Mouse (Mus musculus) liver, embryonic 15.5 days (tissue): ENCODE measurements around the gene Dagla. TPM values are rescaled to one million over a fixed set of nuclear protein-coding genes. Genes with fewer than 3 reads are reported as not detected.

Source experiments
- ATAC-seq: fragments of 200-750 bp; cut with Nextera tagmentation; 2 replicates; pipeline ENCODE4 v1.8.0; 2017; ENCODE audit warnings: moderate number of reproducible peaks, mild to moderate bottlenecking, moderate library complexity; ENCODE audit not compliant: insufficient read depth
- H3K27ac ChIP-seq: fragments of 300-500 bp; sonication (generic); replicated peaks from 2 replicates; pipeline ENCODE4 v1.5.1; 2015; ENCODE audit warnings: mild to moderate bottlenecking, inconsistent platforms
- H3K27me3 ChIP-seq: fragments of 300-500 bp; sonication (generic); 2 replicates; pipeline ENCODE4 v1.6.1; 2015; ENCODE audit warnings: mild to moderate bottlenecking, inconsistent platforms
- H3K36me3 ChIP-seq: fragments of 300-500 bp; sonication (generic); replicated peaks from 2 replicates; pipeline ENCODE4 v1.6.1; 2015; ENCODE audit warnings: moderate library complexity, mild to moderate bottlenecking, inconsistent platforms
- H3K4me1 ChIP-seq: fragments of 300-500 bp; sonication (generic); replicated peaks from 2 replicates; pipeline ENCODE4 v1.6.1; 2015; ENCODE audit warnings: inconsistent platforms
- H3K4me2 ChIP-seq: fragments of 300-500 bp; sonication (generic); 2 replicates; pipeline ENCODE4 v1.6.1; 2015; ENCODE audit warnings: moderate library complexity, mild to moderate bottlenecking, inconsistent platforms
- H3K4me3 ChIP-seq: fragments of 300-500 bp; sonication (generic); replicated peaks from 2 replicates; pipeline ENCODE4 v1.5.1; 2015; ENCODE audit warnings: mild to moderate bottlenecking, inconsistent platforms
- H3K9ac ChIP-seq: fragments of 300-500 bp; sonication (generic); 2 replicates; pipeline ENCODE4 v1.6.1; 2015; ENCODE audit warnings: moderate library complexity, mild to moderate bottlenecking, inconsistent platforms
- H3K9me3 ChIP-seq: fragments of 300-500 bp; sonication (generic); replicated peaks from 2 replicates; pipeline ENCODE4 v1.6.1; 2016; ENCODE audit warnings: inconsistent platforms
- WGBS: fragments of 180-500 bp; shearing (Covaris S2); methylation state at CpG from one replicate; pipeline ENCODE4 v1.1.7; 2015; ENCODE audit warnings: mixed read lengths; ENCODE audit not compliant: insufficient replicate concordance; 5-methylcytosine and 5-hydroxymethylcytosine counted together
- polyA plus RNA-seq: library from polyadenylated mRNA; unstranded; fragments of >200 nt; fragmentation: Nextera tagmentation; extraction: Ambion mirVana; gene quantifications from 2 replicates; pipeline ENCODE4 v1.2.1, GENCODE M21; 2015

Gene Dagla
- polyA plus RNA-seq = 0.22 and 0.37 TPM in 2 replicates

DNA sequence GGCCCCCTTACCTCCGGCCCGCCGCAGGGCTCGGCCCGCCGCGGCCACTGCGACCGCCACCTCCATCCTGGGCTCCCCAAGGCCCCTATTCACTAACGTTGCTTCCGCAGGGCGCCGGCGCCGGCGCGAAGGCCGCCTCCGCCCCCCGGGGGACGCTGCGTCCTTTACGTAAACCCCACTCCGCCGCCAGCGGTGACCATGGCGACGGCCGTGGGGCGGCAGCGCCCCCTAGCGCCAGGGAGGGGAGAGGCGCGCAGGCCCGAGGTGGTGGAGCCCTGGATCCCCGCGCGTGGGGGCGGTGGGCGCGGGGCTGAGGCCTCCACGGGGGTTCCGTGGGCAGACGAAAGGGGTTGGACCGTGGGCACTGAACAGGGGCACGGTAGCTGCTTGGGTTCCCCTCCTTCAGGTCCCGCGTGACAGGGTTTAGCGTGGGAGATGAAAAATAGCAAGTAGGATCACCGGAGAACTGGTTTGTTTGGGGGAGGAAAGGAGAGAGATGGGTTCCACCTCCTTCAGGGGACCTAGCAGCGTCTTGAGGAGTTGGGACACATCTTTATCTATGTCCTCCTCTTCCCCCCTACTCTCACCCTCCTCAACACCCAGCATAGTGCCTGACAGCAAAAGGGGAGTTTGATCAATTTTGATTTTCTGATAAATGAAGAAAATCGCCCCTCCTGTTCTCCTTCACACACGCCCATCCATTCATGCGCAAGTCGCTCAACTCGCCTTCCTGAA, at the start of gene Dagla:
TSS of gene Dagla (minus strand) at position 68 of the 735 bp plus-strand sequence.
- peak; percentile 40; the same call in 1 of the 2 replicates for ATAC-seq
- 6% methylated on average over 56 of the region's 56 CpGs for WGBS
- peaks cover 43% of the 10 kb centered on the region for H3K27me3 ChIP-seq
- no peak within 1 kb of the TSS for H3K27ac ChIP-seq
- no peaks in the 10 kb centered on the region for H3K36me3 ChIP-seq
- no peaks in the 10 kb centered on the region for H3K9me3 ChIP-seq
- 0 out of 2 replicates have a peak within 1 kb of the TSS, but pooled peaks have one; percentile 27 for H3K9ac ChIP-seq
- H3K4me3 ChIP-seq = peak within 1 kb of the TSS; percentile 56
- H3K4me1 ChIP-seq = 0 out of 2 replicates have a peak, but pooled peaks cover 8% of the 10 kb centered on the region
- H3K4me2 ChIP-seq = peak within 1 kb of the TSS; percentile 74

DNA sequence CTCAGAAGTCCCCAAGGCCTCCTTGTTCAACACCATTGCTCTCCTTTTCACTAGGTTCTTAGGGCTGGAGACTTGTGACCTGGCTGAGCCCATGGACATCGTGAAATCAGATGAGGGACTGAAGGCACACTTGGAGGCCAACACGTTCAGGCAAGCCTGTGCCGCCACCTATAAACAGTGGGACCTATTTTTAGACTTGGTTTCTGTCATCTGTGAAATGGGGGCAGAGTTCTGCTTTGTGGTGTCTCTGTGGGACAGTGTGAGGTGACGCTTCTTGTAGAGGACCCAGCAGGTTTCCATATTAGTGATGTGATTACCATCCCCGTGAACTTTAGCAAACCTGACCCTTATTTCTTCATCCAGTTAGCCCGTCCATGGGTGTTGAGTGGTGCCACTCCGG, 47.5 kb upstream of the Dagla start:
- 61% methylated on average over 7 of the region's 7 CpGs for WGBS
- no peaks in the 10 kb centered on the region for H3K36me3 ChIP-seq
- 0 out of 2 replicates have a peak, but pooled peaks cover 5% of the 10 kb centered on the region for H3K27me3 ChIP-seq
- H3K4me2 ChIP-seq = no peak overlapping the region
- no peak overlapping the region for H3K27ac ChIP-seq
- H3K9ac ChIP-seq = no peak overlapping the region
- no peak for ATAC-seq
- H3K9me3 ChIP-seq = no peaks in the 10 kb centered on the region
- no peak overlapping the region for H3K4me3 ChIP-seq
- H3K4me1 ChIP-seq = no peaks in the 10 kb centered on the region

DNA sequence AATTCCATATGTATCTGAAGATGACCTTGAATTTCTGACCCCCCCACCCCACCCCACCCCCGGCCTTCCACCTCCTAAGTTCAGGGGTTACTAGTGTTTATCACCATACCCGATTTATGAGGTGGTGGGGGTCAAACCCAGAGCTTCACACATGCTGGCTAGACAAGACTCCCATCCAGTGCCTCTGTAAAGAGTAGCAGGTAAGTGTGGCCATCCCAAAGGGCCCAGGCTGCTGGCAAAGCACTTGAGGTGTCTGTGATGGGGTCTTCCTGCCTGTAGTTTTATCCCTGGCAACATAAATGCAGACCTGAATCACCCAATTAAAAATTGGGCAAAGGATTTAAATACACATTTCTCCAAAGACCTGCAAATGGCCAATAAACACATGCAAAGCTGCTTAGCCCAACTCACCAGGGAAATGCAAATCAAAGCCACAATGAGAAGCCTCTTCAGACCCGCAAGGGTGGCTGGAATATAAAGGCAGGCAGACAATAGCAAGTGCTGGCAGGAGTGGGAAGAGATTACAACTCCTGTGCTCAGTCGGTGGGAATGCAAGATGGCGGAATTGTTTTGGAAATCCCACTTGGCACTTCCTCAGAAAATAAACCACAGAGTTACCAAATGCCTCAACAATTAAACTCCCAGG, 43.1 kb upstream of the Dagla start:
- Histone ChIP-seq H3K4me3 (no peak overlapping the region), H3K27ac (no peak overlapping the region), H3K36me3 (no peaks in the 10 kb centered on the region), H3K4me2 (no peak overlapping the region), H3K27me3 (peaks cover 9% of the 10 kb centered on the region; the same call in 1 of the 2 replicates), H3K9ac (no peak overlapping the region), H3K4me1 (no peaks in the 10 kb centered on the region), H3K9me3 (no peaks in the 10 kb centered on the region)
- 50% methylated on average over 5 of the region's 5 CpGs for WGBS
- ATAC-seq = no peak

DNA sequence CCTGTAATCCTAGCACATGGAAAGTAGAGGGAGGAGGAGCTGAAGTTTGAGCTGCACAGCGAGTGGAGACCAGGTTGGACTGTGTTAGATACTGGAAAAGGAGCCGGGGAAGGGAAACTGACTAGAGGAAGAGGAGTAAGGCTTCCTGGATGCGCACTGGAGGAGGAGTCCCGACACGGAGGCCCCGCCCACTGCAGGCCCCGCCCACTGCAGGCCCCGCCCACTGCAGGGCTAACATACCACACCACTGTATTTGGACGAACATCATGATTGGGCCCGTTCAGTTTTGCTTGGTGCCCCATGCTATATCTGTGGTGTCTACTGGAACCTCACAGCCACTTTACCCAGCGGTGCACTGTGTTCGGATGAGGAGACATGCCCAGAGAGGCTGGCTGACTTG, 41.0 kb upstream of the Dagla start:
- Histone ChIP-seq H3K9ac (no peak overlapping the region), H3K36me3 (no peaks in the 10 kb centered on the region), H3K4me3 (no peak overlapping the region), H3K4me2 (no peak overlapping the region), H3K27me3 (peaks cover 9% of the 10 kb centered on the region), H3K9me3 (no peaks in the 10 kb centered on the region), H3K4me1 (no peaks in the 10 kb centered on the region), H3K27ac (no peak overlapping the region)
- WGBS = 25% methylated on average over 12 of the region's 12 CpGs
- no peak for ATAC-seq

DNA sequence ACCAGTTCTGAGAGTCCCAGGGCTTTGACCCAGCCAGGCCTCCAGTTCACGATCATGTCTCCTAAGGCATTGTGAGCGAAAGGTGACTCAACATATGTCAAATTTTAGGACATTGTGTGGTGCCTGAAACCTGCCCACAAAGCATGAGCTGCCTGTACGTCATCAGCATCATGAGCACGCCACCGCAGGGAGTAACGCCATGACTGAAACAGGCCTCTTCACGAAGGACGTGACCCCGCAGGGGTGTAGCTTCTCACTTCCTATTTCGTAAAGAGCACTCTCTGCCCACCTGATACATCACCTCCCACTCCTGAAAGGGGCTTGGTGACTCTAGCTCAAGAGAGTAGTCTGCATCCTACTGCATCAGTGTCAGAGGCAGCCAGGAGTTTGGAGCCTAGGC, 39.2 kb upstream of the Dagla start:
- Histone ChIP-seq H3K9me3 (no peaks in the 10 kb centered on the region), H3K4me2 (no peak overlapping the region), H3K36me3 (no peaks in the 10 kb centered on the region), H3K27me3 (peaks cover 9% of the 10 kb centered on the region), H3K4me1 (no peaks in the 10 kb centered on the region), H3K27ac (no peak overlapping the region), H3K4me3 (no peak overlapping the region), H3K9ac (no peak overlapping the region)
- WGBS = 63% methylated on average over 10 of the region's 10 CpGs
- ATAC-seq = no peak

DNA sequence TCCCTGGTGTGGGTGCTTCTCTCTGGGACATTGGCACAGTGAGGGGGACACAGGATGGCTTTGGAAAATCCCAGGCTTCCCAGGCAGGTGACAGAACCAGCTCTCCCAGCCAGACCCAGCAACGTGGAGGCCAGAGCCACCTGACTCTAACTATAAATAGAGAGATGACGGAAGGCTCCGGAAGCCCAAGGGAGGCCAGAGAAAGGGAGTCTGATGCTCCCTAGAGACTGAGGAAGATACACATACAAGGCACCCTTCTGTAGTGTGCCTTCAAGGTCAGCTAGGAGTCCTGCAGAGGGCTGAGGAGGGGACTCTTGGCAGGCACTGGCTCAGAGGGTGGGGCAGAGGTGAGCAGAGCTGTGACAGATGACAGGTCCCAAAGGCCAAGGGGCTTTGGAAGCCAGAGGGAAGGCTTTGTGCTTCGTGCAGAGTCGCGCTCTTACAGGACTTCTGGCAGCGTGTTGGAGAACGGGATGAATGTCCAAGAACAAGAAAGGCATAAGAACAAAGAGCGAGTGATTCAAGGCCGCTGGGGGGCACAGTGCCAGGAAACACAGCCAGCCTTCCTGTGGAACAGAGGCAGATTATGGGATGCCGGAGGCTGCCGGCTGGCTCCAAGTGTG, 37.3 kb upstream of the Dagla start:
- H3K27ac ChIP-seq = no peak overlapping the region
- H3K36me3 ChIP-seq = no peaks in the 10 kb centered on the region
- ATAC-seq = no peak
- no peak overlapping the region for H3K4me3 ChIP-seq
- no peak overlapping the region for H3K9ac ChIP-seq
- no peaks in the 10 kb centered on the region for H3K4me1 ChIP-seq
- H3K4me2 ChIP-seq = no peak overlapping the region
- 55% methylated on average over 12 of the region's 12 CpGs for WGBS
- peaks cover 14% of the 10 kb centered on the region for H3K27me3 ChIP-seq
- no peaks in the 10 kb centered on the region for H3K9me3 ChIP-seq

DNA sequence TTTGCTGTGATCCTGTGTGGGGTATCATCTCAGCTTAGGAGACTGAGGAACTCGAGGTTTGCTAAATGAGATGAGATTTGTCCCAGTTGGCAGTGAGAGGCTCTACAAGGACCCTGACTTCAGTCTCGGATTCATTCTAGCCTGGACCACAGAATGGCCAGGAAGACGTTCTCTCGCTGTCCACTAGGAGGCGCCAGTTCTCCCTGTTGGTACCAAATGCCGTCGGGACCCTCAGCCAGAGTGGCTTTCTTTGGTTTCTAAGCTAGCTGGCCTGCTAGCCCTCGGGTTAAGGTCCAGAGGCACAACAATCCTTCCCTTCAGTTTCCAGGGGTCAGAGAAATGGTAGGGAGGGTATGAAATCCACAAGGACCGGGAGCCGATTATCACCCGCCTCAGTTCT, 36.5 kb upstream of the Dagla start:
- Histone ChIP-seq H3K27me3 (peaks cover 7% of the 10 kb centered on the region), H3K4me3 (no peak overlapping the region), H3K4me2 (no peak overlapping the region), H3K36me3 (no peaks in the 10 kb centered on the region), H3K4me1 (no peaks in the 10 kb centered on the region), H3K9ac (no peak overlapping the region), H3K9me3 (no peaks in the 10 kb centered on the region), H3K27ac (no peak overlapping the region)
- ATAC-seq = no peak
- WGBS = 19% methylated on average over 11 of the region's 11 CpGs

DNA sequence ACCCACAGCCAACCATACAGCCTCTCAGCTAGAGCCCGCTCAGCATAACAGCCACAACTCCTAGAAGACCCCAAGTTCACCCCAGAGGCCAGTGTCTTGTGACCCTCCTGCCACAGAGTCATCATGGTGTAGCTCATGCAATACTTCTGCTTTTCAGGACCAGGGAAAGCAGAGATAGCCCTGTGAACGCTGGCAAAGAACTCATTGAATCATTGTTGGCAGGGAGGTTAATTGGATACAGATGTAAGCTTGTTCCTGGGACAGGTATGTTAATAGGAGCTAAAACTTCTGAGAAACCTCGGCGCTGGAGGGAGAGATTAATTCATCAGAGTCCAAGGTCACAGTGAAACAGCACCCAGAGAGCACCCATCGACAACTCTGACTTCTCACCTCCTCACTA, 36.0 kb upstream of the Dagla start:
- H3K4me1 ChIP-seq = no peaks in the 10 kb centered on the region
- ATAC-seq = no peak
- H3K9ac ChIP-seq = no peak overlapping the region
- H3K27me3 ChIP-seq = peaks cover 5% of the 10 kb centered on the region
- no peaks in the 10 kb centered on the region for H3K9me3 ChIP-seq
- H3K36me3 ChIP-seq = no peaks in the 10 kb centered on the region
- WGBS = 34% methylated on average over 5 of the region's 5 CpGs
- no peak overlapping the region for H3K27ac ChIP-seq
- H3K4me3 ChIP-seq = no peak overlapping the region
- no peak overlapping the region for H3K4me2 ChIP-seq

DNA sequence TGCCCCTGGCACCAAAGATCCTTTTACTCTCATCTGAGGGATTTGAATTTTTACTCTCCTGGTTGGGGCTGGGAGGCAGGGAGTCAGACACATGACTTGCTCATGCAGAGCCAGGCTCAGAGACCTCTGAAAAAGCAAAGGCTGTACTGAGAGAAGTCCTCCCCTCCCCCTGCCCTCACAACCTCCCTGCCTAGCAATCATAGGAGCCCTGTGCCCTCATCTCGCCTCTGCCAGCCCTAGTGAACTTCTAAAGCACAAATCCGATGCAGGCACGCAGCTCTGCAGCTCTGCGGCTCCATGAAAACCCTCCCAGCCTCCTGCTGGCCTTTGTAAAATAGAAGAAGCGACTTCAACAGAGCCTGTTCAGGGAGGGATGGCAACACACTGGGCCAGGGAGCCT, 34.6 kb upstream of the Dagla start:
- Histone ChIP-seq H3K36me3 (no peaks in the 10 kb centered on the region), H3K4me2 (no peak overlapping the region), H3K9ac (no peak overlapping the region), H3K9me3 (no peaks in the 10 kb centered on the region), H3K27me3 (peaks cover 5% of the 10 kb centered on the region), H3K27ac (no peak overlapping the region), H3K4me3 (no peak overlapping the region), H3K4me1 (no peaks in the 10 kb centered on the region)
- WGBS = 24% methylated on average over 5 of the region's 5 CpGs
- ATAC-seq = no peak

DNA sequence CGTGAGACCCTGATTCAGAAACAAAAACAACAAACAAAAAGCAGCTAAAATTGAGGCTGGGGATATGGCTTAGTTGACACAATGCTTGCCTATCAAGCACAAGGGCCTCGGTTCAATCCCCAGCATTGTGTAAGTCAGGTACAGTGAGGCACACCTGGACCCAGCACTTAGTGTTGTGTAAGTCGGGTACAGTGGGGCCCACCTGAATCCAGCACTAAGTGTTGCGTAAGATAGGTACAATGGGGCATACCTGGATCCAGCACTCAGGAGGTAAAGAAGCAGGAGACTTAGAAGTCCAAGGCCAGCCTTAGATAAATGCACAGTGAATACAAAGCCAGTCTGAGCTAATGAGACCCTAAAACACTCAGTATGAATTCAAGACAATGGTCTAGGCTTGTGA, 34.0 kb upstream of the Dagla start:
- Histone ChIP-seq H3K9ac (no peak overlapping the region), H3K36me3 (no peaks in the 10 kb centered on the region), H3K9me3 (no peaks in the 10 kb centered on the region), H3K4me2 (no peak overlapping the region), H3K4me1 (no peaks in the 10 kb centered on the region), H3K27ac (no peak overlapping the region), H3K27me3 (peaks cover 5% of the 10 kb centered on the region), H3K4me3 (no peak overlapping the region)
- 55% methylated on average over 4 of the region's 4 CpGs for WGBS
- no peak for ATAC-seq

DNA sequence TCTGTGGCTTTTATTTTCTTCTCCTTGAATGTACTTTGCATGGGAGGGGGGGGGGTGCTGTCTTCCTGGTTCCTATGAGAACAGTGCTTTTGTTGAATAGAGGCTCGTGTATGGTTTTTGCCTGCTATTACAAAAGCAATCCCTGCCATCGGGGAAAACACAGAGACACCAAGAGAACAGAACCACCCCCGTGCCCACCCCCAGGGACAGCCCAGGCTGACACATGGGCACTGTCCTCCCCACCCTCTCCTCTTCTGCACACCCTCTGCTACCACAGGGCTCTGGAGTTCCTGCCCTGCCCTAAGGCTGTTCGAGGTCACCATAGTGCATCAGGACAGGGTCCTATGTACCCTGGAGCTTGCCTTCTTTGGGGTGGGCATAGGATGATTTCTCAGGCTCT, 29.8 kb upstream of the Dagla start:
- Histone ChIP-seq H3K36me3 (no peaks in the 10 kb centered on the region), H3K4me1 (no peaks in the 10 kb centered on the region), H3K4me3 (no peak overlapping the region), H3K27me3 (peaks cover 9% of the 10 kb centered on the region), H3K4me2 (no peak overlapping the region), H3K9me3 (no peaks in the 10 kb centered on the region), H3K9ac (no peak overlapping the region), H3K27ac (no peak overlapping the region)
- no peak for ATAC-seq
- 48% methylated on average over 4 of the region's 4 CpGs for WGBS
